Mouse (Mus musculus): ENCODE data around the gene Ripk4. TPM values are rescaled to one million over a fixed set of nuclear protein-coding genes. Genes with fewer than 3 reads are reported as not detected.

The Ripk4 gene
- polyA plus RNA-seq, 1 experiment from 2014 or later = 8.9 TPM

Other genes with a start within 250 kb of the Ripk4 start
- not detected in 2 replicates for gene Fam3b, start 249.0 kb downstream of the Ripk4 start, polyA plus RNA-seq (2016; fragmentation: Nextera tagmentation; extraction: Ambion mirVana)
- gene Tmprss2, start 152.6 kb downstream of the Ripk4 start, polyA plus RNA-seq (2016; fragmentation: Nextera tagmentation; extraction: Ambion mirVana) = 0.85 and 1.5 TPM in 2 replicates
- gene Prdm15, start 88.1 kb upstream of the Ripk4 start, polyA plus RNA-seq (2016; fragmentation: Nextera tagmentation; extraction: Ambion mirVana) = 15.7 and 18.3 TPM in 2 replicates
- gene C2cd2, start 198.8 kb upstream of the Ripk4 start, polyA plus RNA-seq (2016; fragmentation: Nextera tagmentation; extraction: Ambion mirVana) = 16.1 and 19.8 TPM in 2 replicates
- gene Zbtb21, start 198.8 kb upstream of the Ripk4 start, polyA plus RNA-seq (2016; fragmentation: Nextera tagmentation; extraction: Ambion mirVana) = 14.2 and 16.7 TPM in 2 replicates
- 17.6 and 30.4 TPM in 2 replicates for gene B230307C23Rik, start 233.5 kb upstream of the Ripk4 start, polyA plus RNA-seq (2016; fragmentation: Nextera tagmentation; extraction: Ambion mirVana)

Data from embryonic facial prominence, embryonic 12.5 days (tissue).